ENCODE assay signal across 8 mouse cellular contexts in the genomic region with DNA sequence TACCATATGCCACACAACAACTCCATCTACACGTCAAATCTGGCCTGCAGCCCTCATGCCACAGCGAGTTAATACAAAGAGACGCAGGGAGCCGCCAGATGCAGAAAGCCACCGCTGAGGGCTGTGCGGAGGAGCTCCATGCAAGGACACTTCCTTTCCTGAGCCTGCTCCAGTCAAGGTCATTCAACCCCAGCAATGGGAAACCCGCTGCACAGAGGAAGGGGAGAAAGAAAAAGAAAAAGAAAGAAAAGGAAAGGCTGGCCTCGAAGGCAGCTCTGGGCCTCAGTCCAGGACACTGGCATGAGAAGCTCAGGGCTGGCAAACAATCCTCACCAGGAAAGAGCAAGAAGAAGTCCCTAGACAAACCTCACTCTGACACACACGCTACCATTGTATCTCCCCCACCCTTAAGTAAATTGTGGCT. TPM values are rescaled to one million over a fixed set of nuclear protein-coding genes. Genes with fewer than 3 reads are reported as not detected.
DNase-seq lines count a peak whose midpoint lies in the region; ATAC-seq lines count a peak whose summit lies in the region.

No protein-coding gene starts in this region.

- no peak overlapping the region for H3K9ac ChIP-seq in hindbrain, embryonic 11.5 days (ENCODE audit: low read depth, low read length)
- H3K9ac ChIP-seq in liver, embryonic 12.5 days: no peak overlapping the region

- H3K4me1 ChIP-seq in hindbrain, embryonic 11.5 days (replicated peaks; ENCODE audit: control insufficient read depth, insufficient read depth, low read length): 0 out of 2 replicates have a peak, but pooled peaks cover 3% of the 10 kb centered on the region
- H3K4me1 ChIP-seq in liver, embryonic 12.5 days: peaks cover 26% of the 10 kb centered on the region

- H3K4me2 ChIP-seq in hindbrain, embryonic 11.5 days (replicated peaks; ENCODE audit: low read depth, low read length): no peak overlapping the region
- H3K4me2 ChIP-seq in liver, embryonic 12.5 days: no peak overlapping the region

- no peak overlapping the region for H3K27ac ChIP-seq in hindbrain, embryonic 11.5 days (ENCODE audit: low read depth, low read length)
- no peak overlapping the region for H3K27ac ChIP-seq in liver, embryonic 12.5 days

- no peak overlapping the region for H3K4me3 ChIP-seq in hindbrain, embryonic 11.5 days (ENCODE audit: low read depth, low read length)
- H3K4me3 ChIP-seq in liver, embryonic 12.5 days: no peak overlapping the region

- no peak for ATAC-seq in cerebellum, adult (ENCODE audit: insufficient number of reproducible peaks, low FRiP score, low TSS enrichment)
- no peak for ATAC-seq in hindbrain, embryonic 11.5 days (ENCODE audit: low FRiP score)
- ATAC-seq in liver, embryonic 12.5 days: no peak

- peak; percentile 24 for DNase-seq in cerebellum, adult 11 months
- DNase-seq in right cerebral cortex, postnatal 10 days (ENCODE audit: low spot score in 2 of 2): peak; percentile 36 to 40
- DNase-seq in right cerebral cortex, adult 18-20 months: no peak
- peak; percentile 38 for DNase-seq in hindbrain, embryonic 11.5 days (ENCODE audit: low spot score)
- peak; percentile 27 for DNase-seq in testis, postnatal 14 days (ENCODE audit: low spot score)
- no peak for DNase-seq in gastrocnemius, postnatal 36 days

- 47% methylated on average over 9 of the region's 9 CpGs for WGBS in hindbrain, embryonic 11.5 days
- WGBS in liver, embryonic 12.5 days (ENCODE audit: insufficient replicate concordance): 73% methylated on average over 9 of the region's 9 CpGs

- H3K36me3 ChIP-seq in hindbrain, embryonic 11.5 days (ENCODE audit: control insufficient read depth, insufficient read depth, low read length): no peaks in the 10 kb centered on the region
- no peaks in the 10 kb centered on the region for H3K36me3 ChIP-seq in liver, embryonic 12.5 days

- no peaks in the 10 kb centered on the region for H3K9me3 ChIP-seq in hindbrain, embryonic 11.5 days (ENCODE audit: control insufficient read depth, low read length)
- H3K9me3 ChIP-seq in liver, embryonic 12.5 days (replicated peaks): no peaks in the 10 kb centered on the region

- intact Hi-C loops in gastrocnemius, postnatal 36 days (cut with DNase I): no loop called here

- H3K27me3 ChIP-seq in hindbrain, embryonic 11.5 days (ENCODE audit: control insufficient read depth, insufficient read depth, low read length): no peaks in the 10 kb centered on the region
- no peaks in the 10 kb centered on the region for H3K27me3 ChIP-seq in liver, embryonic 12.5 days (replicated peaks)

RNA-seq across cellular contexts. Expression of a gene that starts 44.2 kb away (rescaled TPM):
- polyA plus RNA-seq in hindbrain, embryonic 11.5 days (2014; fragmentation: Nextera tagmentation; extraction: Ambion mirVana): 77.7 and 91.6 TPM in 2 replicates
- 25.8 and 26.5 TPM in 2 replicates for polyA plus RNA-seq in liver, embryonic 12.5 days (2016; fragmentation: Nextera tagmentation; extraction: Ambion mirVana)
- 100 to 1,000 TPM; 164 to 192 TPM for total RNA-seq in gastrocnemius, postnatal 36 days (2021)

Comparison
In these comparisons a context has a peak if more than half of its experiments do, and no peak if none do; other contexts are left out.
1. DNase-seq: peak in cerebellum, adult 11 months (single experiment), right cerebral cortex, postnatal 10 days (2 of 2), hindbrain, embryonic 11.5 days (single experiment) and testis, postnatal 14 days (single experiment); none in right cerebral cortex, adult 18-20 months (single experiment) and gastrocnemius, postnatal 36 days (0 of 2).